Mouse (Mus musculus) bone marrow macrophage, adult 2 months (primary cell): ENCODE measurements around the gene Mafg.

Source experiments
- CTCF ChIP-seq: IDR thresholded peaks from 2 replicates; pipeline ENCODE4 v1.5.1; 2012; ENCODE audit warnings: low read depth, mild to moderate bottlenecking, low read length, moderate library complexity
- POLR2A ChIP-seq: IDR thresholded peaks from 2 replicates; pipeline ENCODE4 v1.6.1; 2012; ENCODE audit warnings: mild to moderate bottlenecking, low read depth, low read length, borderline replicate concordance

GRCm38 (mm10) chr11:120598283-120598989 is 35.0 kb downstream of the Mafg start, which contains the start of the genes Alyref and Anapc11:
- peak; percentile 44; the same call in 1 of the 2 replicates for TF ChIP-seq POLR2A
- TF ChIP-seq CTCF: no peak
